Mouse (Mus musculus) MEL (cell line): ENCODE data around the gene Aspscr1. TPM values are rescaled to one million over a fixed set of nuclear protein-coding genes. Genes with fewer than 3 reads are reported as not detected.

ENCODE experiments used
- DNase-seq: peaks from one replicate; pipeline ENCODE4 v3.0.0; 2011; ENCODE audit warnings: low read depth, low spot score
- H3K27ac ChIP-seq: 2 replicates; pipeline ENCODE4 v1.5.1; 2012; ENCODE audit warnings: low read depth, mild to moderate bottlenecking, control low read depth, low read length, moderate library complexity; ENCODE audit not compliant: control insufficient read depth
- H3K27me3 ChIP-seq, 2 experiments: fragments of 150-350 bp in 1 of 2; sonication (generic) in 1 of 2; 2 replicates each; pipeline ENCODE4 v1.6.1; 2012; ENCODE audit warnings: low read length in 2 of 2, mild to moderate bottlenecking in 2 of 2, improper control_type of control experiment in 1 of 2, moderate library complexity in 1 of 2; ENCODE audit not compliant: insufficient read depth in 2 of 2, control insufficient read depth in 1 of 2
- H3K36me3 ChIP-seq, 2 experiments: 2 replicates each; pipeline ENCODE4 v1.6.1; 2012 to 2014; ENCODE audit warnings: low read length in 2 of 2, improper control_type of control experiment in 1 of 2, inconsistent platforms in 1 of 2, mild to moderate bottlenecking in 1 of 2; ENCODE audit not compliant: insufficient read depth in 2 of 2, control insufficient read depth in 1 of 2
- H3K4me1 ChIP-seq, 2 experiments: fragments of 150-350 bp in 1 of 2; sonication (generic) in 1 of 2; 2 replicates each; pipeline ENCODE4 v1.6.1; 2012; ENCODE audit warnings: low read length in 2 of 2, improper control_type of control experiment in 1 of 2, mild to moderate bottlenecking in 1 of 2; ENCODE audit not compliant: insufficient read depth in 2 of 2, control insufficient read depth in 1 of 2
- H3K4me3 ChIP-seq, 2 experiments: fragments of 150-350 bp in 1 of 2; sonication (generic) in 1 of 2; 2 replicates each; pipeline ENCODE4 v1.5.1; 2012; ENCODE audit warnings: low read depth in 2 of 2, low read length in 2 of 2, mild to moderate bottlenecking in 2 of 2, moderate library complexity in 2 of 2, control low read depth in 1 of 2, improper control_type of control experiment in 1 of 2; ENCODE audit not compliant: control insufficient read depth in 1 of 2, insufficient read depth in 1 of 2
- H3K79me2 ChIP-seq: 2 replicates; pipeline ENCODE4 v1.6.1; 2012; ENCODE audit warnings: mild to moderate bottlenecking, low read length, moderate library complexity; ENCODE audit not compliant: control insufficient read depth, poor library complexity, insufficient read depth
- H3K9ac ChIP-seq: 2 replicates; pipeline ENCODE4 v1.6.1; 2012; ENCODE audit warnings: low read depth, mild to moderate bottlenecking, control low read depth, low read length, moderate library complexity; ENCODE audit not compliant: control insufficient read depth, poor library complexity, severe bottlenecking
- H3K9me3 ChIP-seq: fragments of 150-350 bp; sonication (generic); replicated peaks from 2 replicates; pipeline ENCODE4 v1.6.1; 2012; ENCODE audit warnings: mild to moderate bottlenecking, low read length, improper control_type of control experiment, moderate library complexity; ENCODE audit not compliant: insufficient read depth
- CHD1 ChIP-seq: IDR thresholded peaks from 2 replicates; pipeline ENCODE4 v1.6.1; 2012; ENCODE audit warnings: low read depth, mild to moderate bottlenecking, inconsistent platforms, low read length, improper control_type of control experiment
- CHD2 ChIP-seq: IDR thresholded peaks from 2 replicates; pipeline ENCODE4 v1.6.1; 2011; ENCODE audit warnings: low read length, improper control_type of control experiment
- CTCF ChIP-seq, 3 experiments: IDR thresholded peaks in 2 of 3; conservative IDR thresholded peaks in 1 of 3; 2 replicates each; pipeline ENCODE4 v1.5.1; 2011 to 2012; ENCODE audit warnings: low read length in 3 of 3, low read depth in 2 of 3, mild to moderate bottlenecking in 2 of 3, improper control_type of control experiment in 1 of 3, inconsistent platforms in 1 of 3, mixed read lengths in 1 of 3, moderate library complexity in 1 of 3; ENCODE audit not compliant: control insufficient read depth in 1 of 3, insufficient read depth in 1 of 3, poor library complexity in 1 of 3, severe bottlenecking in 1 of 3
- EP300 ChIP-seq, 2 experiments: IDR thresholded peaks; 2 replicates each; pipeline ENCODE4 v1.6.1; 2011; ENCODE audit warnings: improper control_type of control experiment in 2 of 2, low read length in 2 of 2, low read depth in 1 of 2, mild to moderate bottlenecking in 1 of 2
- GABPA ChIP-seq: IDR thresholded peaks from 2 replicates; pipeline ENCODE4 v1.6.1; 2012; ENCODE audit warnings: low read depth, mild to moderate bottlenecking, inconsistent platforms, low read length, improper control_type of control experiment, moderate library complexity
- JUND ChIP-seq: IDR thresholded peaks from 2 replicates; pipeline ENCODE4 v1.6.1; 2011; ENCODE audit warnings: low read depth, mild to moderate bottlenecking, improper control_type of control experiment, low read length
- MAFK ChIP-seq: IDR thresholded peaks from 2 replicates; pipeline ENCODE4 v1.6.1; 2011; ENCODE audit warnings: low read depth, mild to moderate bottlenecking, low read length, improper control_type of control experiment, borderline replicate concordance
- MAX ChIP-seq: IDR thresholded peaks from 2 replicates; pipeline ENCODE4 v1.6.1; 2011; ENCODE audit warnings: low read length, improper control_type of control experiment
- MEF2A ChIP-seq: IDR thresholded peaks from 2 replicates; pipeline ENCODE4 v1.6.1; 2014; ENCODE audit warnings: low read depth, mild to moderate bottlenecking, inconsistent platforms, low read length, improper control_type of control experiment; ENCODE audit not compliant: poor library complexity, insufficient replicate concordance, severe bottlenecking; ENCODE audit errors: extremely low read depth
- MYB ChIP-seq: IDR thresholded peaks from 2 replicates; pipeline ENCODE4 v1.6.1; 2011; ENCODE audit warnings: mild to moderate bottlenecking, low read depth, low read length, improper control_type of control experiment
- MYC ChIP-seq: IDR thresholded peaks from 2 replicates; pipeline ENCODE4 v1.6.1; 2011; ENCODE audit warnings: low read depth, mild to moderate bottlenecking, low read length, improper control_type of control experiment, moderate library complexity
- NELFE ChIP-seq: IDR thresholded peaks from 2 replicates; pipeline ENCODE4 v1.6.1; 2011; ENCODE audit warnings: low read depth, low read length, improper control_type of control experiment
- POLR2A ChIP-seq, 2 experiments: IDR thresholded peaks; 2 replicates each; pipeline ENCODE4 v1.6.1; 2011 to 2012; ENCODE audit warnings: low read length in 2 of 2, mild to moderate bottlenecking in 2 of 2, control low read depth in 1 of 2, improper control_type of control experiment in 1 of 2, low read depth in 1 of 2, moderate library complexity in 1 of 2; ENCODE audit not compliant: control insufficient read depth in 1 of 2, insufficient read depth in 1 of 2, poor library complexity in 1 of 2
- POLR2AphosphoS5 ChIP-seq: IDR thresholded peaks from 2 replicates; pipeline ENCODE4 v1.6.1; 2012; ENCODE audit warnings: low read depth, borderline replicate concordance, mild to moderate bottlenecking, inconsistent platforms, low read length, moderate library complexity, mixed read lengths
- RAD21 ChIP-seq: IDR thresholded peaks from 2 replicates; pipeline ENCODE4 v1.6.1; 2011; ENCODE audit warnings: mild to moderate bottlenecking, low read depth, low read length, improper control_type of control experiment
- SMC3 ChIP-seq: IDR thresholded peaks from 2 replicates; pipeline ENCODE4 v1.6.1; 2011; ENCODE audit warnings: low read depth, low read length, improper control_type of control experiment
- TAL1 ChIP-seq: IDR thresholded peaks from 2 replicates; pipeline ENCODE4 v1.6.1; 2012; ENCODE audit warnings: mild to moderate bottlenecking, inconsistent platforms, low read length, moderate library complexity, mixed read lengths
- TBP ChIP-seq: IDR thresholded peaks from 2 replicates; pipeline ENCODE4 v1.8.0; 2011; ENCODE audit warnings: low read depth, low read length, improper control_type of control experiment
- USF2 ChIP-seq, 2 experiments: IDR thresholded peaks; 2 replicates each; pipeline ENCODE4 v1.6.1; 2011 to 2012; ENCODE audit warnings: improper control_type of control experiment in 2 of 2, low read length in 2 of 2, borderline replicate concordance in 1 of 2, inconsistent platforms in 1 of 2, low read depth in 1 of 2, mild to moderate bottlenecking in 1 of 2; ENCODE audit not compliant: insufficient read depth in 1 of 2
- ZC3H11A ChIP-seq: IDR thresholded peaks from 2 replicates; pipeline ENCODE4 v1.6.1; 2012; ENCODE audit warnings: low read depth, mild to moderate bottlenecking, inconsistent platforms, low read length, improper control_type of control experiment
- ZKSCAN1 ChIP-seq: IDR thresholded peaks from 2 replicates; pipeline ENCODE4 v1.6.1; 2012; ENCODE audit warnings: low read depth, mild to moderate bottlenecking, inconsistent platforms, low read length, improper control_type of control experiment, moderate library complexity
- polyA plus RNA-seq, 2 experiments: library from polyadenylated mRNA; stranded (reverse) in 1 of 2; unstranded in 1 of 2; fragments of >175 nt in 1 of 2; fragments of >200 nt in 1 of 2; gene quantifications; 2 replicates each; pipeline versions ENCODE4 v1.2.1 to v1.2.4; 2012; ENCODE audit warnings: low replicate concordance in 2 of 2, low read depth in 1 of 2; ENCODE audit not compliant: insufficient read length in 2 of 2, insufficient read depth in 1 of 2, missing spikeins in 1 of 2
- total RNA-seq: library from RNA; depleted of rRNA; stranded (reverse); fragments of 300-350 nt; gene quantifications from 2 replicates; pipeline ENCODE4 v1.2.3, GENCODE M21; 2012

Aspscr1 gene
- total and polyA plus RNA-seq, 3 experiments: 36.2 to 72.5 TPM; not detected in 1

- Histone ChIP-seq H3K4me1 (no peaks in the 10 kb centered on the region), H3K9ac (no peak overlapping the region), H3K27ac (no peak overlapping the region), H3K4me3 (no peak overlapping the region), H3K27me3 (no peaks in the 10 kb centered on the region), H3K9me3 (no peaks in the 10 kb centered on the region), H3K36me3 (peaks cover 0 to 2% of the 10 kb centered on the region in 2 experiments; a peak in 2 of 4 replicates), H3K79me2 (no peaks in the 10 kb centered on the region)
- peak; percentile 44 for DNase-seq
- TF ChIP-seq CTCF (IDR thresholded peaks at IDR 0.05 in 2 of 3, conservative IDR thresholded peaks at IDR 0.05 in 1 of 3; ENCODE audit: control insufficient read depth in 1 of 3, insufficient read depth in 1 of 3, low read depth in 2 of 3, low read length in 3 of 3, poor library complexity in 1 of 3, severe bottlenecking in 1 of 3) (peak; percentile 26 to 50 (median 27); a peak in 4 of 6 replicates), SMC3 (peak; percentile 60), MAFK (no peak), MYB (no peak), EP300 (IDR thresholded peaks at IDR 0.05; ENCODE audit: low read depth in 1 of 2, low read length in 2 of 2) (no peak), TBP (no peak), RAD21 (peak; percentile 45), NELFE (no peak)
Measured at GRCm38 (mm10) chr11:120679909-120680308, 7.1 kb downstream of the Aspscr1 start.

GRCm38 (mm10) chr11:120682683-120683082 is 9.9 kb downstream of the Aspscr1 start:
- Histone ChIP-seq H3K4me3 (no peak overlapping the region), H3K9me3 (no peaks in the 10 kb centered on the region), H3K27me3 (no peaks in the 10 kb centered on the region), H3K27ac (no peak overlapping the region), H3K4me1 (no peaks in the 10 kb centered on the region), H3K9ac (no peak overlapping the region), H3K36me3 (peaks cover 0 to 2% of the 10 kb centered on the region in 2 experiments; a peak in 1 of 4 replicates), H3K79me2 (no peaks in the 10 kb centered on the region)
- DNase-seq: no peak
- no peak for TF ChIP-seq MYC
- no peak for TF ChIP-seq POLR2AphosphoS5
- no peak for TF ChIP-seq MEF2A
- TF ChIP-seq JUND: no peak
- TF ChIP-seq POLR2A (IDR thresholded peaks at IDR 0.05; ENCODE audit: control insufficient read depth in 1 of 2, insufficient read depth in 1 of 2, low read depth in 1 of 2, low read length in 2 of 2, poor library complexity in 1 of 2): no peak
- no peak for TF ChIP-seq MYB
- TF ChIP-seq CHD1: no peak
- no peak for TF ChIP-seq EP300 (IDR thresholded peaks at IDR 0.05; ENCODE audit: low read depth in 1 of 2, low read length in 2 of 2)
- TF ChIP-seq CHD2: no peak
- no peak for TF ChIP-seq TAL1
- no peak for TF ChIP-seq GABPA
- no peak for TF ChIP-seq ZKSCAN1
- TF ChIP-seq MAX: no peak
- no peak for TF ChIP-seq MAFK
- no peak for TF ChIP-seq ZC3H11A
- no peak for TF ChIP-seq TBP
- no peak for TF ChIP-seq USF2 (IDR thresholded peaks at IDR 0.05; ENCODE audit: borderline replicate concordance in 1 of 2, insufficient read depth in 1 of 2, low read depth in 1 of 2, low read length in 2 of 2)
